Mouse (Mus musculus): ENCODE results near the gene Ppm1h. TPM values are rescaled to one million over a fixed set of nuclear protein-coding genes. Genes with fewer than 3 reads are reported as not detected.

Ppm1h gene
- total and polyA plus RNA-seq, 3 experiments: 1.2 to 1.3 (median 1.3) TPM

DNA sequence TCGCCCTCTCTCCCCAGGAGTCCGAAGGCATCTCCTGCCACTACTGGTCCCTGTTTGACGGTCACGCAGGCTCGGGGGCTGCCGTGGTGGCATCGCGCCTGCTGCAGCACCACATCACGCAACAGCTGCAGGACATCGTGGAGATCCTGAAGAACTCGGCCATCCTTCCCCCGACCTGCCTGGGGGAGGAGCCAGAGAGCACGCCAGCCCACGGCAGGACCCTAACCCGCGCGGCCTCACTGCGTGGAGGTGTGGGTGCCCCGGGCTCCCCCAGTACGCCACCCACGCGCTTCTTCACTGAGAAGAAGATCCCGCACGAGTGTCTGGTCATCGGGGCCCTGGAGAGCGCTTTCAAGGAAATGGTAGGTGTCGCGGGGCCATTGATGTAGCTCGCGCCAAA, 123.7 kb downstream of the Ppm1h start:
- in situ Hi-C loops (cut with MboI; ENCODE audit: low pct_ligation_motif_present, low pct_unique_long_range_greater_than_20kb, low sequenced_read_pairs): loop anchor here (5.0 kb wide), 1 partner anchor 285 kb away; no protein-coding TSS in a partner anchor
- no peak for TF ChIP-seq KAT2A (IDR thresholded peaks at IDR 0.05; ENCODE audit: insufficient replicate concordance, low read length)
- TF ChIP-seq MAX (IDR thresholded peaks at IDR 0.05; ENCODE audit: low read length): no peak
- no peak for TF ChIP-seq SIN3A (IDR thresholded peaks at IDR 0.05; ENCODE audit: low read length)
- no peak for TF ChIP-seq TBP (conservative IDR thresholded peaks at IDR 0.05; ENCODE audit: low read depth, low read length)
- TF ChIP-seq USF1 (IDR thresholded peaks at IDR 0.05; ENCODE audit: low read depth, low read length): no peak
- no peak for TF ChIP-seq MAZ (IDR thresholded peaks at IDR 0.05; ENCODE audit: low read depth, low read length)
- no peak for TF ChIP-seq CHD2 (IDR thresholded peaks at IDR 0.05; ENCODE audit: low read length)
- no peak for TF ChIP-seq MAFK (IDR thresholded peaks at IDR 0.05; ENCODE audit: insufficient replicate concordance, low read length)
- no peak for TF ChIP-seq CHD1 (IDR thresholded peaks at IDR 0.05; ENCODE audit: low read depth, low read length)
- no peak for TF ChIP-seq POLR2AphosphoS2 (IDR thresholded peaks at IDR 0.05; ENCODE audit: low read depth, low read length)
- no peak for TF ChIP-seq RAD21 (IDR thresholded peaks at IDR 0.05; ENCODE audit: low read depth, low read length)
- no peak for TF ChIP-seq HCFC1 (IDR thresholded peaks at IDR 0.05; ENCODE audit: low read depth, low read length)
- no peak for TF ChIP-seq ETS1 (conservative IDR thresholded peaks at IDR 0.05; ENCODE audit: low read depth, low read length)
- Histone ChIP-seq H3K36me3 (replicated peaks in 1 of 2; ENCODE audit: control insufficient read depth in 1 of 2, insufficient read depth in 1 of 2, low read length in 1 of 2) (no peaks in the 10 kb centered on the region), H3K9me3 (replicated peaks; ENCODE audit: low read length) (no peaks in the 10 kb centered on the region), H3K27ac (ENCODE audit: insufficient read depth, low read depth) (no peak overlapping the region), H3K4me2 (ENCODE audit: insufficient read depth, low read depth, poor library complexity, severe bottlenecking) (no peak overlapping the region), H3K4me1 (ENCODE audit: control insufficient read depth in 1 of 2, insufficient read depth in 2 of 2) (peaks cover 0 to 13% of the 10 kb centered on the region in 2 experiments; a peak in 2 of 4 replicates), H3K79me2 (replicated peaks; ENCODE audit: control insufficient read depth, extremely low read depth, insufficient read depth, poor library complexity, severe bottlenecking) (no peaks in the 10 kb centered on the region), H3K27me3 (replicated peaks) (no peaks in the 10 kb centered on the region), H3K9ac (ENCODE audit: insufficient read depth, low read depth) (no peak overlapping the region), H3K4me3 (replicated peaks in 1 of 3; ENCODE audit: low read depth in 2 of 3, low read length in 2 of 3, poor library complexity in 1 of 3) (no peak overlapping the region)
- dilution Hi-C loops (cut with MboI; ENCODE audit: extremely low pct_ligation_motif_present, extremely low pct_unique_long_range_greater_than_20kb, low sequenced_read_pairs): no loop called here
- DNase-seq (ENCODE audit: extremely low read depth): no peak

- Histone ChIP-seq H3K9ac (ENCODE audit: insufficient read depth, low read depth) (no peak overlapping the region), H3K27me3 (replicated peaks) (no peaks in the 10 kb centered on the region), H3K36me3 (replicated peaks in 1 of 2; ENCODE audit: control insufficient read depth in 1 of 2, insufficient read depth in 1 of 2, low read length in 1 of 2) (no peaks in the 10 kb centered on the region), H3K79me2 (replicated peaks; ENCODE audit: control insufficient read depth, extremely low read depth, insufficient read depth, poor library complexity, severe bottlenecking) (no peaks in the 10 kb centered on the region), H3K4me2 (ENCODE audit: insufficient read depth, low read depth, poor library complexity, severe bottlenecking) (no peak overlapping the region), H3K4me3 (replicated peaks in 1 of 3; ENCODE audit: low read depth in 2 of 3, low read length in 2 of 3, poor library complexity in 1 of 3) (no peak overlapping the region), H3K4me1 (ENCODE audit: control insufficient read depth in 1 of 2, insufficient read depth in 2 of 2) (peaks cover 0 to 19% of the 10 kb centered on the region in 2 experiments; a peak in 2 of 4 replicates), H3K9me3 (replicated peaks; ENCODE audit: low read length) (no peaks in the 10 kb centered on the region), H3K27ac (ENCODE audit: insufficient read depth, low read depth) (no peak overlapping the region)
- in situ Hi-C loops (cut with MboI; ENCODE audit: low pct_ligation_motif_present, low pct_unique_long_range_greater_than_20kb, low sequenced_read_pairs) (loop anchor here (5.0 kb wide), 1 partner anchor 284 kb away; no protein-coding TSS in a partner anchor), dilution Hi-C loops (cut with MboI; ENCODE audit: extremely low pct_ligation_motif_present, extremely low pct_unique_long_range_greater_than_20kb, low sequenced_read_pairs) (no loop called here)
- TF ChIP-seq CTCF (conservative IDR thresholded peaks at IDR 0.05 in 1 of 2, IDR thresholded peaks at IDR 0.05 in 1 of 2; ENCODE audit: low read depth in 2 of 2, low read length in 2 of 2): no peak
- TF ChIP-seq ZMIZ1 (IDR thresholded peaks at IDR 0.05; ENCODE audit: low read depth, low read length): no peak
- TF ChIP-seq ELF1 (IDR thresholded peaks at IDR 0.05; ENCODE audit: low read depth, low read length): no peak
- TF ChIP-seq IRF4 (IDR thresholded peaks at IDR 0.05; ENCODE audit: low read depth, low read length): no peak
- TF ChIP-seq GABPA (IDR thresholded peaks at IDR 0.05; ENCODE audit: insufficient replicate concordance, low read depth, low read length): no peak
- TF ChIP-seq ZNF384 (IDR thresholded peaks at IDR 0.05; ENCODE audit: low read depth, low read length): no peak
- TF ChIP-seq MAX (IDR thresholded peaks at IDR 0.05; ENCODE audit: low read length): no peak
- no peak for TF ChIP-seq CHD2 (IDR thresholded peaks at IDR 0.05; ENCODE audit: low read length)
- TF ChIP-seq MYC (IDR thresholded peaks at IDR 0.05; ENCODE audit: low read depth, low read length): no peak
- no peak for TF ChIP-seq MAZ (IDR thresholded peaks at IDR 0.05; ENCODE audit: low read depth, low read length)
- no peak for TF ChIP-seq NELFE (IDR thresholded peaks at IDR 0.05; ENCODE audit: low read depth, low read length)
- no peak for TF ChIP-seq JUND (conservative IDR thresholded peaks at IDR 0.05; ENCODE audit: low read depth, low read length)
- no peak for TF ChIP-seq JUN (IDR thresholded peaks at IDR 0.05; ENCODE audit: insufficient read depth, low read depth, low read length)
- no peak for DNase-seq (ENCODE audit: extremely low read depth)
Measured at GRCm38 (mm10) chr10:122802901-122803300, 124.3 kb downstream of the Ppm1h start.
